Mouse (Mus musculus) urinary bladder, postnatal 14 days (tissue): ENCODE results near the gene Rplp2.
A peak's percentile ranks its signal among the peaks of the same experiment; 100 is the strongest.

ENCODE experiments used
- DNase-seq: peaks from one replicate; pipeline ENCODE4 v3.0.0; 2021; ENCODE audit warnings: low spot score

Gene Rplp2

GRCm38 (mm10) chr7:141467230-141468030 lies 20.3 kb downstream of the Rplp2 start, which contains the start of gene Cd151:
Cd151 (plus strand) TSS chr7:141467392.
- DNase-seq: peak; percentile 93

- no peak for DNase-seq
Measured at GRCm38 (mm10) chr7:141468164-141468521, 21.0 kb downstream of the Rplp2 start.

- peak; percentile 78 for DNase-seq
Measured at GRCm38 (mm10) chr7:141468522-141469211, 21.5 kb downstream of the Rplp2 start.

- no peak for DNase-seq
Measured at GRCm38 (mm10) chr7:141469352-141469751, 22.2 kb downstream of the Rplp2 start.

- DNase-seq: no peak
Measured at GRCm38 (mm10) chr7:141469901-141470636, 22.9 kb downstream of the Rplp2 start.

GRCm38 (mm10) chr7:141470637-141470944 lies 23.4 kb downstream of the Rplp2 start:
- no peak for DNase-seq

GRCm38 (mm10) chr7:141471236-141471635 lies 24.1 kb downstream of the Rplp2 start:
- DNase-seq: no peak

GRCm38 (mm10) chr7:141472226-141472625 lies 25.1 kb downstream of the Rplp2 start:
- no peak for DNase-seq

- no peak for DNase-seq
Measured at GRCm38 (mm10) chr7:141472763-141473162, 25.6 kb downstream of the Rplp2 start.

GRCm38 (mm10) chr7:141474160-141474559 lies 27.0 kb downstream of the Rplp2 start:
- no peak for DNase-seq

GRCm38 (mm10) chr7:141475011-141475804 lies 28.0 kb downstream of the Rplp2 start, which contains the start of the genes Polr2l and Tspan4:
Polr2l (minus strand) TSS chr7:141475132.
Tspan4 (plus strand) TSS chr7:141475240.
- peak; percentile 85 for DNase-seq

- no peak for DNase-seq
Measured at GRCm38 (mm10) chr7:141475805-141476158, 28.6 kb downstream of the Rplp2 start.

- peak; percentile 86 for DNase-seq
Measured at GRCm38 (mm10) chr7:141476226-141476980, 29.2 kb downstream of the Rplp2 start.

- no peak for DNase-seq
Measured at GRCm38 (mm10) chr7:141476981-141477370, 29.8 kb downstream of the Rplp2 start.

GRCm38 (mm10) chr7:141477578-141478269 lies 30.6 kb downstream of the Rplp2 start:
- no peak for DNase-seq

- DNase-seq: no peak
Measured at GRCm38 (mm10) chr7:141478270-141478748, 31.1 kb downstream of the Rplp2 start.

- DNase-seq: peak; percentile 53
Measured at GRCm38 (mm10) chr7:141480842-141481497, 33.8 kb downstream of the Rplp2 start.

- DNase-seq: no peak
Measured at GRCm38 (mm10) chr7:141481498-141482401, 34.6 kb downstream of the Rplp2 start.

GRCm38 (mm10) chr7:141482531-141483024 lies 35.4 kb downstream of the Rplp2 start:
- DNase-seq: no peak
